In the genomic region with DNA sequence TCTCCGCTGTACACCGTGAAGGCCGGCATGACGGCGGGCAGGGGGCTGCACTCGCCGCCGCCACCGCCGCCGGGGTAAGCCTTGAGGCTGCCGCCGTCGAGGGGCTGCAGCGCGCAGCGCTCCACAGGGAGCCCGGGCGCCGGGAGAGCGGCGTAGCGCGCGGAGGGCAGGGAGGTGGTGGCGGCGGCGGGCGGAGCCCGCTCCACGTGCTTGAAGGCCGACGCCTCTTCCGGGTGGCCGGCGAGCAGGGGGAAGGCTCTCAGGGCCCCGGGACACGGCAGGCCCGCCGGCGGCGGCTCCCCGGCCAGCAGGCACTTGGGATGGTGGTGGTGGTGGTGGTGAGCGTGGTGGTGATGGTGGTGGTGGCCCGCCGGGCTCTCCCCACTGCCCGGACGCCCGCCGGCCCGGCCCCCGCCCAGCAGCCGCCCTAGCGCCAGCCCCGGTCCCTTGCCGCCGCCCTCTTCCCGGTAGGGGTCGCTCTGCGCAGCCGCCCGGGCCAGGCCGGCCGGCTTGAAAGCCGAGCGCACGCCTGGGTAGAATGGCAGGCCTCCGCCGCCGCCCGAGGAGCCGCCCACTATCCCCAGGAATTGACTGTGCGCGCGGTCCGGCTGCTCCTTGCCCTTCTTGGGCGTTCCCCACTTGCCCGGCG, we compare ENCODE assay signal across 8 mouse cellular contexts. TPM values are rescaled to one million over a fixed set of nuclear protein-coding genes. Genes with fewer than 3 reads are reported as not detected.
DNase-seq lines count a peak whose midpoint lies in the region; ATAC-seq and TF ChIP-seq lines count a peak whose summit lies in the region.

No protein-coding gene starts in this region.

- no peak for TF ChIP-seq POLR2A in bone marrow macrophage, adult 2 months (IDR thresholded peaks at IDR 0.05; ENCODE audit: borderline replicate concordance, low read depth, low read length)
- no peak for TF ChIP-seq POLR2A in limb, embryonic 14.5 days (IDR thresholded peaks at IDR 0.05; ENCODE audit: borderline replicate concordance, extremely low read depth, insufficient read depth, insufficient read length)

- peak overlapping the region; percentile 74 for H3K4me2 ChIP-seq in kidney, embryonic 15.5 days
- peak overlapping the region; percentile 69 for H3K4me2 ChIP-seq in heart, embryonic 15.5 days
- H3K4me2 ChIP-seq in limb, embryonic 14.5 days (replicated peaks; ENCODE audit: low read depth, low read length, severe bottlenecking): peak overlapping the region; percentile 53
- peak overlapping the region; percentile 66 for H3K4me2 ChIP-seq in neural tube, embryonic 13.5 days

- ATAC-seq in kidney, embryonic 15.5 days (replicated peaks; ENCODE audit: low FRiP score): peak; percentile 92
- peak; percentile 53 for ATAC-seq in heart, embryonic 15.5 days (replicated peaks; ENCODE audit: insufficient number of reproducible peaks, insufficient read depth, low FRiP score, low read depth)
- peak; percentile 72 for ATAC-seq in limb, embryonic 14.5 days (ENCODE audit: low FRiP score, low read depth)
- peak; percentile 85 for ATAC-seq in neural tube, embryonic 13.5 days (ENCODE audit: low read depth)

- WGBS in kidney, embryonic 15.5 days: under 1% methylated on average over 52 of the region's 79 CpGs
- WGBS in heart, embryonic 15.5 days: under 1% methylated on average over 63 of the region's 79 CpGs
- 1% methylated on average over 33 of the region's 79 CpGs for WGBS in limb, embryonic 14.5 days
- under 1% methylated on average over 59 of the region's 79 CpGs for WGBS in neural tube, embryonic 13.5 days

- DNase-seq in kidney, adult 8-10 months: no peak
- DNase-seq in limb, embryonic 14.5 days (ENCODE audit: low spot score): no peak
- DNase-seq in right cerebral cortex, adult 18-20 months: no peak
- DNase-seq in urinary bladder, postnatal 36 days (ENCODE audit: low spot score in 2 of 2): no peak

- peaks cover 17% of the 10 kb centered on the region for H3K4me1 ChIP-seq in kidney, embryonic 15.5 days
- peaks cover 6% of the 10 kb centered on the region; the same call in 1 of the 2 replicates for H3K4me1 ChIP-seq in bone marrow macrophage, adult 2 months (ENCODE audit: control insufficient read depth, insufficient read depth, low read length)
- H3K4me1 ChIP-seq in heart, embryonic 15.5 days (replicated peaks): peaks cover 19% of the 10 kb centered on the region
- H3K4me1 ChIP-seq in limb, embryonic 14.5 days (ENCODE audit: control insufficient read depth, insufficient read depth, low read length): peaks cover 8% of the 10 kb centered on the region; the same call in 1 of the 2 replicates
- H3K4me1 ChIP-seq in neural tube, embryonic 13.5 days (replicated peaks): peaks cover 28% of the 10 kb centered on the region

- H3K9me3 ChIP-seq in kidney, embryonic 15.5 days (replicated peaks): no peaks in the 10 kb centered on the region
- no peaks in the 10 kb centered on the region for H3K9me3 ChIP-seq in heart, embryonic 15.5 days (replicated peaks)
- H3K9me3 ChIP-seq in limb, embryonic 14.5 days (ENCODE audit: control insufficient read depth, low read length): no peaks in the 10 kb centered on the region
- no peaks in the 10 kb centered on the region for H3K9me3 ChIP-seq in neural tube, embryonic 13.5 days

- TF ChIP-seq CTCF in bone marrow macrophage, adult 2 months (IDR thresholded peaks at IDR 0.05; ENCODE audit: low read depth, low read length): no peak

- H3K27me3 ChIP-seq in kidney, embryonic 15.5 days: peaks cover 100% of the 10 kb centered on the region
- peaks cover 99% of the 10 kb centered on the region for H3K27me3 ChIP-seq in heart, embryonic 15.5 days
- H3K27me3 ChIP-seq in limb, embryonic 14.5 days (ENCODE audit: control insufficient read depth, insufficient read depth, low read length): peaks cover 99% of the 10 kb centered on the region
- peaks cover 99% of the 10 kb centered on the region for H3K27me3 ChIP-seq in neural tube, embryonic 13.5 days

- no peak overlapping the region for H3K27ac ChIP-seq in kidney, embryonic 15.5 days
- no peak overlapping the region for H3K27ac ChIP-seq in bone marrow macrophage, adult 2 months (ENCODE audit: insufficient read depth, low read depth, low read length)
- H3K27ac ChIP-seq in heart, embryonic 15.5 days: no peak overlapping the region
- H3K27ac ChIP-seq in limb, embryonic 14.5 days (replicated peaks; ENCODE audit: low read depth, low read length): no peak overlapping the region
- no peak overlapping the region for H3K27ac ChIP-seq in neural tube, embryonic 13.5 days (replicated peaks)

- H3K4me3 ChIP-seq in kidney, embryonic 15.5 days (replicated peaks): peak overlapping the region; percentile 48
- peak overlapping the region; percentile 57 for H3K4me3 ChIP-seq in bone marrow macrophage, adult 2 months (ENCODE audit: insufficient read depth, low read length)
- peak overlapping the region; percentile 45 for H3K4me3 ChIP-seq in heart, embryonic 15.5 days
- peak overlapping the region; percentile 42 for H3K4me3 ChIP-seq in limb, embryonic 14.5 days (replicated peaks; ENCODE audit: low read length)
- peak overlapping the region; percentile 46 for H3K4me3 ChIP-seq in neural tube, embryonic 13.5 days

- H3K36me3 ChIP-seq in kidney, embryonic 15.5 days: no peaks in the 10 kb centered on the region
- H3K36me3 ChIP-seq in heart, embryonic 15.5 days: no peaks in the 10 kb centered on the region
- no peaks in the 10 kb centered on the region for H3K36me3 ChIP-seq in limb, embryonic 14.5 days (ENCODE audit: control insufficient read depth, insufficient read depth, low read length)
- no peaks in the 10 kb centered on the region for H3K36me3 ChIP-seq in neural tube, embryonic 13.5 days

- H3K9ac ChIP-seq in kidney, embryonic 15.5 days: no peak overlapping the region
- no peak overlapping the region for H3K9ac ChIP-seq in heart, embryonic 15.5 days
- H3K9ac ChIP-seq in limb, embryonic 14.5 days (ENCODE audit: low read depth, low read length, severe bottlenecking): no peak overlapping the region
- H3K9ac ChIP-seq in neural tube, embryonic 13.5 days: peak overlapping the region; percentile 64

RNA-seq across cellular contexts. Expression of a gene that starts 6.7 kb away (rescaled TPM):
- polyA plus RNA-seq in kidney, embryonic 15.5 days (2015; fragmentation: Nextera tagmentation; extraction: Ambion mirVana): not detected in 2 replicates
- 0.32 TPM in 1 of 2 replicates, not detected in the other for polyA plus RNA-seq in bone marrow macrophage, adult 2 months (2012; ENCODE audit: insufficient read depth, insufficient read length, missing spikeins)
- polyA plus RNA-seq in heart, embryonic 15.5 days (2015; fragmentation: Nextera tagmentation; extraction: Ambion mirVana): not detected in 2 replicates
- not detected in 2 replicates for polyA plus RNA-seq in limb, embryonic 14.5 days (2012; rRNA removed)
- not detected in 2 replicates for polyA plus RNA-seq in limb, embryonic 14.5 days (2014; fragmentation: Nextera tagmentation; extraction: Ambion mirVana)
- 1.4 and 2.0 TPM in 2 replicates for polyA plus RNA-seq in neural tube, embryonic 13.5 days (2015; fragmentation: Nextera tagmentation; extraction: Ambion mirVana)

RNA-seq across cellular contexts. Expression of a gene that starts 48.4 kb away (rescaled TPM):
- 41.1 and 47.5 TPM in 2 replicates for polyA plus RNA-seq in kidney, embryonic 15.5 days (2015; fragmentation: Nextera tagmentation; extraction: Ambion mirVana)
- 27.5 and 27.8 TPM in 2 replicates for polyA plus RNA-seq in bone marrow macrophage, adult 2 months (2012; ENCODE audit: insufficient read depth, insufficient read length, missing spikeins)
- 25.7 and 27.1 TPM in 2 replicates for polyA plus RNA-seq in heart, embryonic 15.5 days (2015; fragmentation: Nextera tagmentation; extraction: Ambion mirVana)
- polyA plus RNA-seq in limb, embryonic 14.5 days (2012; rRNA removed): 17.1 and 18.0 TPM in 2 replicates
- 34.7 and 41.1 TPM in 2 replicates for polyA plus RNA-seq in limb, embryonic 14.5 days (2014; fragmentation: Nextera tagmentation; extraction: Ambion mirVana)
- polyA plus RNA-seq in neural tube, embryonic 13.5 days (2015; fragmentation: Nextera tagmentation; extraction: Ambion mirVana): 69.8 and 72.8 TPM in 2 replicates
